Mouse (Mus musculus): ENCODE data around the gene Gpr25. TPM values are rescaled to one million over a fixed set of nuclear protein-coding genes. Genes with fewer than 3 reads are reported as not detected.
A peak's percentile ranks its signal among the peaks of the same experiment; 100 is the strongest.

The Gpr25 gene
- not detected in 2 replicates for total RNA-seq (2021)
- long read RNA-seq, result 0 reads

DNA sequence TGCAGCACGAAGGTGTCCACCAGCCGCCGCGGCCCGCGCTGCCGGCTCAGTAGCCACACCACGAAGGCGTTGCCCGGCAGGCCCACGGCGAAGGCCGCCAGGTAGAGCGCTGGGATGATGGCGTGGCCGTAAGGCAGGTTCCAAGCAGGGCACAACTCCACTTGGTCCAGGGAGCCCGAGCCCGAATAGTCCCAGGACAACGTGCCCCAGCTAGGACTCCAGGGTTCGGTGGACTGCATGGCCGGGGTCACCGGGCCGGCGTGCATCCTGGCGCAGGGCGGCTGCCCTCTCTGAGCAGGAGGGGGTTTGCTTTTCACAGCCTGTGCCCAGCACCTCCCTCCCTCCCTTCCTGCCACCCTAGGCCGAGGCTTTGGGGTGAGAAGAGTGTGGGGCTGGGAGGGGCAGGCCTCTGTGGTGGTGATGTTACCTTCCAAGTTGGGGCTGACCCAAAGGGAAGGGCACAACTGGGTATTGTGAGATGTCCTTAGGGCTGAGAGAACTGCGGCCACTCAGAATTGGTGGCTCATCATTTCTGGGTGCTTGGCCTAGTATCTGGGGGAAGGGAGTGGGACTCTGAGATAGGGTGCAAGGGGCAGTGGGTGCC, at the start of gene Gpr25:
TSS of gene Gpr25 (minus strand) at position 239 of the 604 bp plus-strand sequence.
- DNase-seq, result no peak

DNA sequence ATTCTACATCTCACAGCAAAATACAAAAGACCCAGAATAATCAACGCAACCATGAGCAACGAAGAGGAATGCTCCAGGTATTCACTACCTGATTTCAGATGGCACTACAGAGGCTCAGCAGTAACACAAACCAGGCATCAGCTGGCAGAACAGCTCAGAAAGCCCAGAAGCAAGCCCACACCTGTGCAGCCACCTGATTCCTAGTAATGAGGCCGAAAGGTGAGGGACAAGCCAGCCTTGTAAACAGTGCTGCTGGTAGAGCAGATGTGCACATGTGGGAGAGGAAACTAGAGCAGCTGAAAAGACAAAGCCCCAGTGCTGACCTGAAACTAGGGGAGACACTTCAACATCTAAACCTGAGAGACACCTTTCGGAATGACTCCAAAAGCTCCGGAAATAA, 48.5 kb upstream of the Gpr25 start:
- no peak for DNase-seq

DNA sequence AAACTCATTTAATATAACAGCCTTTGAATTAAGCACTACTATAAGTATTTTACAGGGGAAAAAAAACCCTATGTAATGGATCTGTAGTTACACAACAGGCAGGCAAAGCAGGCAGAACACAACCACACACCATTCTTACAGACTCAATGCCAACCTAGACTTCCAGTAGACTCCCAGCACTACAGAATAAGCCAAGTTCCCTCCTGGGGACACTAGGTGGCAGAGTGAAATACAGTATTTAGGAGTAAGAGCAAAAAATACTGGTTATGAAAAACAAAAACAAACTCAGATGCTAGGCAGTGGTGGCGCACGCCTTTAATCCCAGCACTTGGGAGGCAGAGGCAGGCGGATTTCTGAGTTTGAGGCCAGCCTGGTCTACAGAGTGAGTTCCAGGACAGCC, 45.8 kb upstream of the Gpr25 start:
- DNase-seq, result peak; percentile 12

DNA sequence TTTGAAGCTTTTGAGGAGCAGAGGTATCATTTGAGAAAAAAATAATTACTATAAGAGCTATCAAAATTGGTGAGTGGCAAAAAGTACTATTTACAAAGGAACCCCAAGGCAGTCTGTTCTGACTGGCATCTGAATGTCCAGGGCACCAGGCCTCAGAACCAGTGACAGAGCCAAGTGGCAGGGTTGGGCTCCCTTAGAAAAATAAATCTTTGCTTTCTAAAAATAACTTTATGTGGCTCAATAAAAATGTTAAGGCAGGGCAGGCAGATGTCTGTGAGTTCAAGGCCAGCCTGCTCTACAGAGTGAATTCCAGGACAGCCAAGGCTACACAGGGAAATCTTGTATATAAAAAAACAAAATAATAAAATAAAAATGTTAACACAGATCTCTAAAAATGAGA, 33.3 kb upstream of the Gpr25 start:
- peak; percentile 7 for DNase-seq

DNA sequence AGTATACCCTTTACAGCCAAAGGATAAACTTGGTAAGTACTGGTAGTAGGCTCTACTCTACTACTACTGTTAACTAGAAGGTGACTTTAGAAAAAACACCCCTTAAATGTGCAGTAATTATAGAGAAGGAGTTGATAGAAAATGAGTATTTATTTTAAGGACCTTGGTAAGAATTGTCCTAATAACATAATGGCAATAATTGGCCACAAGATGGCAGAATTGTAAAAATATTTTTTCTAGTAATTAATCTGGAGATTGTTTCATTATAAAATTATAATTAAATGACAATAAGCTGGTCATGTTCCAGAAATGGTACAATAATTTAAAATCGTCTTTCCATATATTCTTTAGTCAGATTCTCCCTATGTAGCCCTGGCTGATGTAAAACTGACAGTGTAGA, 29.1 kb upstream of the Gpr25 start:
- DNase-seq, result no peak

DNA sequence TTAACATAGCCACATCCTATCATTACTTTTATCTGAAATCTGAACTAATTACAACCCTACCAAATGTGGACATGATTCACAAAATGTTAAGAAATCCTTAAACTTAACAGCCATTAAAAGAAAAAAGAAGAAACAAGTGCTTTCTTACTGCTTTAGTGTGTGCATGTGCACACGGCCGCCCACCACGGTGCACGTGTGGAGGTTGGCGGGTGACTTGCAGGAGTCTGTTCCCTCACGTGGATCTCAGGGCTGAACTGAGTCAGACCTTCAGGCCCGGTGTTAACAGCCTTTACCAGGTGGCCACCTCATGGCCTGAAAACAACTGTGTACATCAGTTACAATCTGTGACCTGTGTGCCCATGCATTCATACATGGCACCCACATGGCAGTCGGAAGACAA, 16.7 kb upstream of the Gpr25 start:
- DNase-seq, result no peak

DNA sequence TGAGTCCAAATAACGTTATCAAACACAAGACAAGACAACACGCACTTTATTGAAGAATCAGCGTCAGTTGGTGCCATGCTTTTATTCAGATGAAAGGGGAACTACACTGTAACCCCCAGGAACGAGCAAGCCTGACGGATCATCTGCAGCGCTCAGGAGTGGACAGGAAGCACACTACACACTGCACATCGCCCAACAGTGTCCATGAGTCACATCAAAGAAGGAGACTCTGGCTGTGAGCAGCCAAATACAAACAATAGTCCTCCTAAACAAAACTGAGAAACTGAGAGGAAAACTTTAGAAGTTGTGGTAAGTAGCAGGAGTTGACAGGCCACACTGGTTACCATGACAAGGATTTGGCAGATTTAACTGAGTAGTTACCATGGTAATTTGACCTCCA, 7.6 kb upstream of the Gpr25 start:
- no peak for DNase-seq

DNA sequence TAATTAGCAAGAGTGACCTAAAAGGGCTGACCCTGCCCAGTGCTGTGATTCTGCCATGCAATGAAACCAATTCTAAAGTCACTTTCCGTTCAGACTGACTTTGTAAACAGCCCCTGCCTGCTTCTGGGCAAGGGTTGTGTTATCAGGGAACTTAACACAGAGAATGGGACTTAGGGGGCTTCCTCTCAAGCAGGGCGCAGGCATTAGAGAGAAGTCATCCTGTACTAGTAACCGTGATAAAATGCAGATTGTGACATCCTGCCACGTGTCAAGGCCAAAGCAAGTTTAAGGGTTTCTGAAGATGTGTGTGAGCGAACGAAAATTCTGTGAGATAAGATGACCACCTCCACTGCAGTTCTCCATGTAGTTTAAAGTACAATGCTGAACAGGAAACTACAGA, 5.5 kb upstream of the Gpr25 start:
- no peak for DNase-seq

DNA sequence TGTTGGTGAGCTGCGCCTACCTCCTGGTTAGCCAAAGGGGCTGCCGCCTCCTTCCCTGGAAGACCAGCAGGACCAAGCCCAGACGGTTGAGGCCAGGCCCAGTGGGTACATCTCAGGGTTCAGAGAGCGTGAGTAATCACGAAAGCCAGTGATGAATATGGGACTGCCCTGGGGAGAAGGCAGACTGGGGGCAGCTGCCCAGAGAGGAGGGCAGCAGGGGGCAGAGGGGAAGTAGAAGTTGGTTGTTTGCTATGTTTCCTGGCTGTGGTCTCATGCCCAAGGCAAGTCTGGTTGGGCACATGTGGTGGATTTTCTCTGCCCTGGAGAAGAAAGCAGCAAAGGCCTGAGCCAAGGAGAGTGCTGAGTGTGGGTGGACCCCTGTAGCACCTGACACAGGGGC, 2.7 kb upstream of the Gpr25 start:
- no peak for DNase-seq

DNA sequence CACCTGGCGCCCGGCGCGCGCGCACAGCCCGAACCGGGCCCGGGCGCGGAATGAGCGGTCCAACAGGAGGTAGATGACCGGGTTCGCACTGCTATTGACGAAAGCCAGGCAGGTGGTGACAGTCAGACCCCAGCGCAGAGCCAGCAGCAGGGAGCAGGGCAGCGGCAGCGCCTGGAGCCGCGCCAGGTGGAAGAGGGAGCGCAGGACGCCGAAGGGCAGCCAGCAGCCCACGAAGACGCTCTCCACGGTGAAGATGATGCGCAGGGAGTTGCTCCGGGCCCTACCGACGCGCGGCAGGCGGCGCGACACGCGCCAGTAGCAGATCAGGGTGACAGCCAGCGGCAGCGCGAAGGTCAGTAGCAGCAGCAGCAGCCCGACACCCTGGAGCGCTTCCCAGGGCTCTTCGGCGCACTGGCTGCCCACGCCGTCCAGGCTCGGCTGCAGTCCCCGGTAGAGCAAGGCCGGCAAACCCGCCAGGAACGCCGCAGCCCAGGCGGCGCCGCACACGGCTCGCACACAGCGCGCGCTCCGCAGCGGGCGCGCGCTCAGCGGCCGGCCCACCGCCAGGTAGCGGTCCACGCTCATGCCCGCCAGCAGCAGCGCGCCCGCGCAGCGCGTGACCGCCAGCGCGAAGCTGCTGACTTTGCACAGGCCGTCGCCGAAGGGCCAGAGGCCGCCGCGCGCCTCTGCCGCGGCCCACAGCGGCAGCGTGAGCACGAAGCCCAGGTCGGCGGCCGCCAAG, 609 bp downstream of the Gpr25 start:
- DNase-seq, result peak; percentile 62

DNA sequence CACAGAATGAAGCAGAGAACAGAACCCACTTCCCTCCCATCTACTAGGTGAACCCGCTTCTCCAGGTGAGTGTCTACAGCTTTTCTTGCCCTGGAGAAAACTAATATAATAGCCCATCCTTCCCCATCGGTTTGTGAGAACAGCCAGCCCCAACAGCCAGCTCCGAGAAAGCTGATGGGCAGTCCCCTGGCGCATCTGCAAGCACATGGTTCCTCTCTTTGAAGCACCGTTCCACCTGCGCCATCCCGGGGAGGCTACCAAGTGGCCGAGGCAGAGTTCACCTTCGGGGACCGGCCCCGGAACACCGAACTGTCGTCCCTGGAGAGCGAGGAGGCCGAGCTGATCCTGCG, 1.2 kb downstream of the Gpr25 start:
- no peak for DNase-seq

DNA sequence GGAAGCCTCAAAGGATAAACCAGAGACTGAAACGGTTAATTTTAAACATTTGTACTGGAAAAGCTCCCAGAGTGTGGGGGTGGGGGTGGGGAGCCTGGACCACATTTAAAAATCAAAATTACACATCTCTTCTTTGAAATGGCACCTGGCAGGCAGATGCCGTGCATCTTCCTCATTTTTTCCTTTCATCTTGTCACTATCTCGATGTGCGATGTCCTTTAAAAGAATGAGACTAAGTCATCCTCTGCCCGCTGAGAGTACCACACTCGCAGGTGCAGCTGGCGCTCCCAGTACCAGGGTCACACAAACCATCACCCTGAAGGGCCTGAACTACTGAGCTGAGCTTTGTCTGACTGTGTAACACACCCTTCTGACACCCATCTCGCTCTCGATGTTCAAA, 2.2 kb downstream of the Gpr25 start:
- no peak for DNase-seq

DNA sequence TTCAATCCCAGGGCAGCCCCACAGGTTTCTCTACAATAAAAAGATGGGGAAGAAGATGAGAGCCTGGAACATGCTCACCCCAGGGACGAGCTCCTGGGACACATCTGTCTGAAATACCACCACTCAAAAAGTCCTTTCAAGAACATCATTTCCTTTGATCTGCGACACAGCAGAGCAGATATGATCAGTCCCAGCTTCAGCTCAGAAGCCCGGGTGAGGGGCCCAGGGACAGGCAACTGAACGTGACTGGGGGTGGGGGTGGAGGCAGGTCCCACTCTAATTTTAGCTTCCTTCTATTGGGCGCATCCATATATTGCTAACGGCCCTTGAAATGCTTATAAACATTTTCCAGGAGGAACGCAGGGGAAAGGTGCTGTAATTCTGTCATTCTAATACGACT, 5.0 kb downstream of the Gpr25 start:
- DNase-seq, result no peak

DNA sequence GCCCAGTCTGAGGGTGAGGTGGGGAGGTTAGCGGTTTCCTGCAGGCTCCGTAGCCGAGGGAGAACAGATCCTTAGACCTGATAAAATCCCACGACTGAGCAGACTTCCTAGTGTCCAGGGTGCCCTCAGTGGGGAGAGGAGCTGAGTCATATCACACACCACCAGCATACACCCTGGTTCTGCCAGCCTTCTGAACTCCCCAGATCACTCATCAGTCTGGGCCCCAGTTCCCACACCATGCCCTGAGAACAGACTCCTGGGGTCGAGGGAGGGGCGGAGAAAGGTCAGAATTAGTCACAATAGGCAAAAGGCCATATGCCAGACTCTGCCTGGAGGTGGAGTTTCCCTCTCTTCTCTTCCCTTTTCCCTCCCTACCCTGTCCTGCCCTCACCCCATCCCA, 5.5 kb downstream of the Gpr25 start:
- no peak for DNase-seq

DNA sequence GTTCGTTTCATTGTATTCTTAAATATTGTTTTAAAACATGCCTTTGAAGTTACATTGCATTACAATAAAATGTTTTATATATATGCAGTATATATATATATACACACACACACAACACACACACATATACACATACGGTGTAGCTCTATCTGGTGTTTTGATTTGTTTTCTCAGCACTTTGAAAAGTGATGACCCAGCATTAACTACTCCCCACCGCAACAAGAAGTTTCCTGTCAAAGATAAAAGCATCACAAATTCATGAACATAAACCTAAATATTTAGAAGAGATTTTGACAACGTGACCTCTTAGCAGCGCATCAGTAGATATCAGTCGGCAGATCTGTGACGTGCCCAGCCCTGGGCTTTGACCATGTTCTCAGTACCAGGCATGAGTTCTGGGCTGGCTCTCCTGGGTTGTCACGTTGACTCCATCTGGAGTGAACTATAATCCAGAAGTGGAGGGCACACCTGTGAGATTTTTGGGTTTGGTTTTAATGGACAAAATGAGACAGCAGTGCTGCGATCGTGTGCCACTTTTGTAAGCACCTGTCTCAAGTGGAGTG, 6.1 kb downstream of the Gpr25 start:
- no peak for DNase-seq

DNA sequence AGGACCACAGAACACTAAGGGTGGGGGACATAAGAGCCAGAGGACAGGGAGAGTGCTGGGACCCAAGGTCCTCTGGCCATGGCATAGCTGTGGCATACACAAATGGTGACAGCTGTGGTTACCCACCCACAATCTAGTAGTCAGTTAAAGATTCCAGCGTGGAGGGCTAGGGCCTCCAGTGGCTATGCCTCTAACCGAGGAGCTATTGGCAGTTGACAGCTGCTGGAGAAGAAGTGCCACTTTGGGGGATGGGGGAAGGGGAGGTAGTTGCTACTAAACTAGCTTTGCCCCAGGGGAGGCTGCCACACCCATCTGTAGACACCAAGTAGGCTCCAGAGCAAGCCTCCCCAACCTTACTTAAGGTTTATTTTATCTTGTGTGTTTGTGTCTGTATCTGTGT, 7.2 kb downstream of the Gpr25 start:
- DNase-seq, result no peak

DNA sequence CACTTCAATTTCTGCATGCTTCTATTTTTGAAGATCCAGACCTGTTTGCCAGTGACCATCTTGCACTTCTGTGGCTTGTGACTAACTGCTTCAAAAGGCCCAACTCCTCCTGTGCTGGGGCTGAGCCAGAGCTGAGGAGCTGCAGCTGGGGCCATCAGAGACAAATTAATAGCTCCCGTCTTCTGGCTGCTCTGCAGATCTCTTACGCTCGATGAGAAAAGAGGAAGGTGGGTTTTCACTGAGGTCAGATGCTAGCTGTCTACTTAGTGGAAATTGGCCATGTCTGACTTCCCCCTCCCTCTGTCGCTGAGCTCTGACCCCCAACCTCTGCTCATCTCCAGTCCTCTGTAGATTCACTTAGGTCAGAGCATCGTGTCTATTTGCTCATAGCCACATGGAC, 11.0 kb downstream of the Gpr25 start:
- DNase-seq, result no peak

DNA sequence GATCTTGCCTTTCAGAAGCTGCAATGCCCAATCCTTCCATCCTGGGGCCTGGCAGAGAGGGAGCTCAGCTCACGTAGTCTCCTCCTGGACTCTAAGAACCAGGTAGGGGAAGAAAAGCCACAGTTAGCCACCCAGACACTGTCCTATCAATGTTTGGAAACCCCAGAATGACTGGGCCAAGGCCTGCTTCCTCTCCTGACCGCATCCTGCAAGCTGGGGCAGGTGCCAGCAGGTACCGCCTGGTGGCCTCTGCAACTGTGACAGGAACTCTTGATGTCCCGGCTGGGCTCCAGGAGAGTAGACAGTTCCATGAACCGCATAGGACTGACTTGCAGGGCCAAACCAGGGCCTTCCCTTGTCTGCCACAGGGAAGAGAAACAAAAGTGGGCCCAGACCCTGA, 13.3 kb downstream of the Gpr25 start:
- no peak for DNase-seq

DNA sequence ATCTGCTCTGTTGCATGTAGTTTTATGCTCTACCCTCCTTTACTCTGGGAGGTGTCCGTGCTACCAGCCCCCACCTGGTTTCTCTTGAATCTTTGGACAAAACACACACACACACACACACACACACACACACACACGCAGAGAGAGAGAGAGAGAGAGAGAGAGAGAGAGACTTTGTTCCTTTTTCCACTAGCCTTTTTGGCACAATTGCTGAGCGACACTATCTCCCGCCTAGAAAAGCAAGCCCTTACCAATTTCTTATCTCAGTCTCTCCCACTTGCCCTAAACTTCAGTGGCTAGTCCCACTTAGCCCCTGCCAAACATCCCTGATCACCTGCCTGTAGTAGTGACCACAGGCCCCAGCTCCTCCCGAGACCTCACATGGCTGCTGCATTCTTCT, 16.2 kb downstream of the Gpr25 start:
- no peak for DNase-seq

DNA sequence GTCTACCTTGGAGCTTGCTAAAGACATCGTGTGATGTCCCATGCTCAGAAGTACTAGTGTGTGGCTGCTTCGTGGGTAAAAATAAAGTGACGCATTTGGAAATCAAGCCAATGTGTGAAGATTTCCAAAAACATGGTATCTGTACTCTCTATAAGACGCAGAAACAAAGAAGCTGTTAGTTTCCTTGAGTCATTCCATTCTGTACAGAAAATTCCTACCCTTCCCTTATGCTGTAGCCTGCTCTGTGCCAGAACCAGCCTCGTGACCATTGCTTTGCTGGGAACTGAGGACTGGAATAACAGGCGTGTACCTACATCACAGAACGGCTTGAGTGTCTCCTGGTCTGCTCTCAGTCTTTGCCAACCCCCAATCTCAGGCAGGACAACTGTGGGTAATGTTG, 18.9 kb downstream of the Gpr25 start:
- DNase-seq, result no peak

DNA sequence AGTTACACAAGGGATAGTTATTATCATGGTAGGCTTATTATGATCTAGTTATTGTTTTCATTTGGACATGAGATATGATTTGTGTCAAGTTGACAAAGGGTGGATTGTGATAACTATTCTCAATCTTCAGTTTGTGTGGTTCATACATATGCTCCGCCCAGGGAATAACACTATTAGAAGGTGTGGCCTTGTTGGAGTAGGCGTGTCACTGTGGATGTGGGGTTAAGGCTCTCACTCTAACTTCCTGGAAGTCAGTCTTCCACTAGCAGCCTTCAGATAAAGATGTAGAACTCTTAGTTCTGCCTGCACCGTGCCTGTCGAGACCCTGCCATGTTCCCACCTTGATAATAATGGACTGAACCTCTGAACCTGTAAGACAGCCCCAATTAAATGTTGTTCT, 22.2 kb downstream of the Gpr25 start:
- no peak for DNase-seq

DNA sequence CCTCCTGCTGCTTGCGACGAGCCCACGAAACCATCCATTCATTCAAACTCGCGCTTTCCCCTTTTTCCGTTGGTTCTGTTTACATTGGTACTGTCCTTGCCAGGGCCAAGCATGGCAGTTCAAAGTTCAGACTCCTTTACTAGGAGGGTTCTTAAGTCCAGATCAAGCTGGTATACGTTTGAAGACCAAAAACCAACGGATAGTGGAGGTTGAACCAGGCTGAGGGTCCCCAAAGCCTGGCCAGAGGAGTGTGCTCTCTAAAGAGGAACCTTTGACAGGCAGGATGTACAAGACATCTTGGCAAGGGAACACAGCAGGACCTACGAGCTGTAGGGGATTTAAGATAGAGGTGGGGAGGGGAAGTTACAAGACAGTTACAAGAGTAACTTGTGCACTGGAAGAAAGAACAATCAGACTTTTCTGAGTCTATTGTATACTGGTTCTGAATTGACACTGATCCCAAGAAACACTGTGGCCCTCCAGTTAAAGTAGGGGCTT, 26.0 kb downstream of the Gpr25 start:
- no peak for DNase-seq

DNA sequence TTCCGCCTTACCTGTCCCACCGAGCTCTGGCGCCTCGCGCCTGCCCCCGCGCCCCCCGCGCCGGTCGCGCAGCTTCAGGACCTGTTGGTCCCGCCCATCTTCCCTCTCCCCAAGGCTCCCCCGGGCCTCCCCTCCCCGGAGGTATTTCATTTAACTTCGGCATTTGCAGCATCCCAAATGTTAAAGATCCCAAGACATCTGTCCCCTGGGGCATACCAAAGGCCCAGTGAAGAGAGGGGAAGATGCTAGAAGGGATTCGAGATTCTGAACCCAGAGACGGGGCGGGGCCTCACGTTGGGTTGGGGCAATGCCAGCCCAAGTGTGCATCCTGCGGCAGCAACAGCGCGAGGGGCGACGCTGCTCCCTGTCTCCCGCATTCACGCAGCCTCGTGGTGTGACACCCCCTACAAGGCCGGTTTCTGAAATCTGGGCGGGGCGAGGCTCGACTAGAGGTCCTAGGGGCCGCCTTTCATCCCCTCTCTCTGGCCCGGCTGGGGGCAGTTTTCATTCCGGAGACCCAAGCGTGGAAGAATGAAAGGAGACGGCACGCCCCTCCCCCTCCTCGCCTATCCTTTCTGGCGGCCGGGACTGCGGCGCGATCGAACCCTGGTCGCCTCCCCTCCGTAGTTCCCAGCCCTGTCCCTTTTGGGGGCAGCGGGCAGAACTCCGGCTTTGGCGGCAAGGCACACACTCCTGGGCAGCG, 26.6 kb downstream of the Gpr25 start, which contains the start of gene Inava:
TSS of gene Inava (minus strand) at position 373 of the 703 bp plus-strand sequence.
- DNase-seq, result peak; percentile 30
